Mouse (Mus musculus) heart, postnatal 0 days (tissue): ENCODE measurements around the gene Gm29666.

ENCODE experiments used
- CTCF ChIP-seq: IDR thresholded peaks from 2 replicates; pipeline ENCODE4 v1.5.1; 2016; ENCODE audit warnings: antibody characterized with exemption, control low read depth, low read depth
- EP300 ChIP-seq: IDR thresholded peaks from 2 replicates; pipeline ENCODE4 v1.6.1; 2016; ENCODE audit warnings: antibody characterized with exemption, low read depth

DNA sequence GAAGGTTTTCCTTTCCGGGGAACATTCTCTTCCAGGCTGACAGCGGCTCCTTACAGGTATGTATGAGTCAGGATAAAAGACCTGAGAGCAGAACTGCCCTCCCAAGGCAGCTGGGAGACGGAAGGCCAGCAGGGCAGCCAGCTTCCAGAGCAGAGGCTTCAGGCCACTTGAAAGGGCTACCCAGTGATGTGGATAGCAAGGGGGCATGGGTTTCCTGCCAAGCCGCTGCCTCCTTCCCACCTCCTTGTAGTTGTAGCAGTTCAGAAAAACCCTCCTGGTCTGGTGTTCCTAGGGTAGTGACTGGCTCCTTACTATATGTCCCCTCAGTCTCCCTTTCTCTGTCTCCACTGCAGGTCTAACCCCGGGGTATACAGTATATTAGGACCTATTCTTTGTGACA lies 24.5 kb upstream of the Gm29666 start:
- TF ChIP-seq CTCF (no peak), EP300 (no peak)
